Mouse (Mus musculus) lung, postnatal 0 days (tissue): Measurements from ENCODE around the gene Prph2.

Experiments
- CTCF ChIP-seq: IDR thresholded peaks from 2 replicates; pipeline ENCODE4 v1.5.1; 2016; ENCODE audit warnings: antibody characterized with exemption, mild to moderate bottlenecking
- EP300 ChIP-seq: IDR thresholded peaks from 2 replicates; pipeline ENCODE4 v1.6.1; 2016; ENCODE audit warnings: antibody characterized with exemption, mild to moderate bottlenecking, control low read depth

GRCm38 (mm10) chr17:46883107-46883506 is 27.2 kb upstream of the Prph2 start:
- TF ChIP-seq EP300 (no peak), CTCF (no peak)
